Mouse (Mus musculus): ENCODE measurements around the gene Ptk6. TPM values are rescaled to one million over a fixed set of nuclear protein-coding genes. Genes with fewer than 3 reads are reported as not detected.

Gene Ptk6
- polyA plus RNA-seq, 1 experiment from 2014 or later, result not detected

GRCm38 (mm10) chr2:181147546-181148317 lies 54.9 kb downstream of the Ptk6 start:
- Histone ChIP-seq H3K36me3 (ENCODE audit: inconsistent target) (no peaks in the 10 kb centered on the region), H3K79me2 (ENCODE audit: inconsistent target) (no peaks in the 10 kb centered on the region), H3K27ac (no peak overlapping the region), H3K4me3 (ENCODE audit: inconsistent target) (no peak overlapping the region)
- 3% methylated on average over 56 of the region's 61 CpGs for WGBS (ENCODE audit: missing documents)

- 61% methylated on average over 4 of the region's 4 CpGs for WGBS (ENCODE audit: missing documents)
- H3K79me2 ChIP-seq (ENCODE audit: inconsistent target), result no peaks in the 10 kb centered on the region
- no peak overlapping the region for H3K4me3 ChIP-seq (ENCODE audit: inconsistent target)
- H3K27ac ChIP-seq, result no peak overlapping the region
- no peaks in the 10 kb centered on the region for H3K36me3 ChIP-seq (ENCODE audit: inconsistent target)
Observed at GRCm38 (mm10) chr2:181146976-181147545, 55.5 kb downstream of the Ptk6 start.

- Histone ChIP-seq H3K79me2 (ENCODE audit: inconsistent target) (no peaks in the 10 kb centered on the region), H3K27ac (no peak overlapping the region), H3K36me3 (ENCODE audit: inconsistent target) (no peaks in the 10 kb centered on the region), H3K4me3 (ENCODE audit: inconsistent target) (no peak overlapping the region)
- WGBS (ENCODE audit: missing documents), result 82% methylated on average over 2 of the region's 2 CpGs
Observed at GRCm38 (mm10) chr2:181144675-181145074, 57.9 kb downstream of the Ptk6 start.

Other genes starting within 250 kb of the Ptk6 start
- not detected in 3 replicates for gene Nkain4, start 248.1 kb downstream of the Ptk6 start, polyA plus RNA-seq (2018)
- 24.6 to 27.3 TPM (median 25.5 TPM) in 3 replicates for gene Arfgap1, start 235.6 kb downstream of the Ptk6 start, polyA plus RNA-seq (2018)
- 0.31 to 0.83 TPM (median 0.33 TPM) in 3 replicates for gene Col20a1, start 216.3 kb downstream of the Ptk6 start, polyA plus RNA-seq (2018)
- not detected in 3 replicates for gene Chrna4, start 159.2 kb downstream of the Ptk6 start, polyA plus RNA-seq (2018)
- gene Kcnq2, start 67.5 kb downstream of the Ptk6 start, polyA plus RNA-seq (2018), result not detected in 3 replicates
- gene Eef1a2, start 45.8 kb downstream of the Ptk6 start, polyA plus RNA-seq (2018), result 0.23 to 0.38 TPM in 2 of 3 replicates, not detected in the other
- gene Ppdpf, start 15.5 kb downstream of the Ptk6 start, polyA plus RNA-seq (2018), result 60.5 to 98.7 TPM (median 67.9 TPM) in 3 replicates
- not detected in 3 replicates for gene Srms, start 10.4 kb upstream of the Ptk6 start, polyA plus RNA-seq (2018)
- gene Fndc11, start 17.2 kb upstream of the Ptk6 start, polyA plus RNA-seq (2018), result not detected in 3 replicates
- gene Helz2, start 39.2 kb upstream of the Ptk6 start, polyA plus RNA-seq (2018), result 7.5 to 22.5 TPM (median 16.8 TPM) in 3 replicates
- 8.9 to 11.2 TPM (median 10.8 TPM) in 3 replicates for gene Gmeb2, start 85.2 kb upstream of the Ptk6 start, polyA plus RNA-seq (2018)
- gene Stmn3, start 111.7 kb upstream of the Ptk6 start, polyA plus RNA-seq (2018), result not detected in 3 replicates
- 4.9 to 9.2 TPM (median 5.3 TPM) in 3 replicates for gene Rtel1, start 117.0 kb upstream of the Ptk6 start, polyA plus RNA-seq (2018)
- 13.7 to 17.8 TPM (median 17.3 TPM) in 3 replicates for gene Zgpat, start 162.1 kb upstream of the Ptk6 start, polyA plus RNA-seq (2018)
- gene Arfrp1, start 162.6 kb upstream of the Ptk6 start, polyA plus RNA-seq (2018), result 21.9 to 23.2 TPM (median 22.5 TPM) in 3 replicates
- gene Lime1, start 177.3 kb upstream of the Ptk6 start, polyA plus RNA-seq (2018), result 2.9 to 8.2 TPM (median 3.7 TPM) in 3 replicates